Mouse (Mus musculus): ENCODE results near the gene Rnf24.
"Not testable (repeated sequence)": the region's sequence is repeated elsewhere in the genome, so short reads cannot be mapped to it uniquely, and the experiment has no call there.

The Rnf24 gene

DNA sequence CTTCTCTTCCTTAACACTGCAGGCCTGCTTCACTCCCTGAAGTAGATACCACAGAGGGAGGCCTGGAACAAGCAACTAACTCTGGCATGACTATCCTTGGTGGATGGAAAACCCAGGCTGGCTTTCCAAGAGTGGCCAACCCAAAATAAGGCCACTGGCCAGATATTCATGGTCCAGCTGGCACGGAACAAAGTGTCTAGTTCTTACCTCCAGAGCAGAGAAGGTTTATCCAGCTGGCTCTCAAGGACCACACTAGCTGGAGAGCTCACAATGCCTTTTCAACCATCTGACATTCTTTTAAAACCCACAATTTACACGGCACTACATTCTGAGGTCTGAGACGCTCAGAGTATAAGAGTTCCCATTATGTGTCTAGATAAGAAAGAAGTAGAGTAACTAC, 8.2 kb downstream of the Rnf24 start:
- DNase-seq (ENCODE audit: low read depth, low spot score), result no peak

DNA sequence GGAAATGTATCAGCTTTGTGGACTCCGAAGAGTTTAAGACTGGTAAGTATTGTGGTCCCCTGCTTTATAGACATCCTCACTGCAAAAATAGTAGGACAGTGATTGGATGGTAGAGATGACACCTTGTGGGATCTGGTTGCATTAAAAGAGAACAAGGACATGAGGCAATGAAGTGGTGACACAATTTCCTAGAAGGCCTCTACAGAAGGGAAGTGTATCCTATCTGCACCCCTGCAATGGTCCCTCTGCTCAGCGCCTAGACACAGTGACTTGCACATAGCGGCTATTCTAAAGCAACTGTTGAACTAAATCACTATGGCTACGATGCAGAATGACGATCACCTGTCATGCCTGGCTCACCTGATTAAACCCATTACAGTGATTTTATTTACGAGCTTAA, 15.1 kb downstream of the Rnf24 start:
- no peak for DNase-seq (ENCODE audit: low read depth, low spot score)

DNA sequence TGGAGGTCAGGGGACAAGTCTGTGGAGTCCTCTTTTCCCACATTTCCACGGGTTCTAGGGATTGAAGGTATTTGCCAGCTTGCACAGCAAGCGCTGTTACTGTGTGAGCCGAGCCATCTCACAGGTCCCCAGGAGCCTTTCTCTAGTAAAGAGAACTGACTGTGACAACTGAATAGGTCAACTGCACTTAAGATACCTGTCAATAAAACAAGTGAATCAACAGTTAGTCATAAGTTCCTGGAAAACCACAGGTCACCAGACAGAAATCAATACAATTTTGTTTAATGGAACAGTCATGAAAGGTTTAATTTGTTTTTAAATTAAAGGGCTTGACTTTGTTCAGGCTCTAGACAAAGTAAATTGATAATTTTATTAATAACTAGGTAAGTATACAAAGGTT, 22.1 kb downstream of the Rnf24 start:
- no peak for DNase-seq (ENCODE audit: low read depth, low spot score)

- no peak for DNase-seq (ENCODE audit: low read depth, low spot score)
Measured at GRCm38 (mm10) chr2:131328981-131329380, 23.7 kb downstream of the Rnf24 start.

GRCm38 (mm10) chr2:131326044-131326443, 26.6 kb downstream of the Rnf24 start:
- no peak for DNase-seq (ENCODE audit: low read depth, low spot score)

DNA sequence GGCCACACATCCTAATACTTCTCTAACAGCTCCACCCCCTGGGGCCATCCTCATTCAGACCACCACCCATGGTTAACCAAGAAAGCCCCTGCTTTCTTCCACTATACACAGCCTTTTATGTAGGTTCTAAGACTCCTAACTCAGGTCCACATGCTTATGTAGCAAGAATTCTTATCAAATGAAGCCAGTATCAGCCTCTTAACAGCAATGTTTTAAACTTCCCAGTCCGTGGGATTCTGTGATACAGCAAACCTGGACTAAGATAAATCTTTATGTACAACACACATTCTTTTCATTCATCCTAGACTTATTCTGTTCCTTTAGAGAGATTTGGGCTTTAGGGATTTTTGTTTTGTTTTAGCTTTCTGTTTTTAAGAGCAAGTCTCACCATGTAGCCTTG, 29.0 kb downstream of the Rnf24 start:
- DNase-seq (ENCODE audit: low read depth, low spot score), result no peak

GRCm38 (mm10) chr2:131321192-131321591, 31.5 kb downstream of the Rnf24 start:
- not testable (repeated sequence) for DNase-seq (ENCODE audit: low read depth, low spot score)

DNA sequence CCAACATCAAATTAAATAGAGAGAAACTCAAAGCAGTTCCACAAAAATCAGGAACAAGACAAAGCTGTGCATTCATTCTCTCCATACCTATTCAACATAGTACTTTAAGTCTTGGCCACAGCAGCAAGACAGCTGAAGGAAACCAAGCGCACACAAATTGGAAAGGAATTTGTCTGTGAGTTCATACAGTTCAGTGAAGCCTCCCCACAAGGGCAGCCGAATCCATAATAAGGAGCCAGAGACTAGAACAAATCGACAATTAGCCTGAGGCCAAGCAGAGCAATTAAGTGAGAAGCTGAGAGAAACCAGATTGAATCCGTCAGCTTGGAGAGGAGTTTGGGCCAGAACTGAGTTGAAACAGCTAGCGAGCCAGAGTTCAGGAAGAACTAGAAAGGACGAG, 33.3 kb downstream of the Rnf24 start:
- no peak for DNase-seq (ENCODE audit: low read depth, low spot score)

DNA sequence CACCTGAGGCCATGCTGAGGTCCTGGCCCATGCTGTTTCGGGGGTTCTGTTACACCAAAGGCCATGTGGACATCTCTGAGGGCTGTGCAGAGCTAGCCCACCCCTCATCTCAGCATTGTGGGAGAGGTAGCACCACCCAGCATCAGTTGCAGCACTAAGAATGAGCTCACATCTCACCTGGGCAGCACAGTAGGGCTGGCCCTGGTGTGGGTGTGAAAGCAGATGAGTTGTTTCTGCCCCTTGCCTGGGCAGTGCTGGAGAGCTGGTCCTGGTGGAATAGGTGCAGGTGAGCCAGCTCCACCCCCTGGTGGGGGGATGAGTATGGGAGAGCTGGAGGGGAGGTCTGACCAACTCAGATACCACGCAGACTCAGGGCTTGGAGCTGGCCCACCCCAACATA, 36.5 kb downstream of the Rnf24 start:
- DNase-seq (ENCODE audit: low read depth, low spot score), result no peak

- no peak for DNase-seq (ENCODE audit: low read depth, low spot score)
Measured at GRCm38 (mm10) chr2:131309296-131309695, 43.4 kb downstream of the Rnf24 start.

DNA sequence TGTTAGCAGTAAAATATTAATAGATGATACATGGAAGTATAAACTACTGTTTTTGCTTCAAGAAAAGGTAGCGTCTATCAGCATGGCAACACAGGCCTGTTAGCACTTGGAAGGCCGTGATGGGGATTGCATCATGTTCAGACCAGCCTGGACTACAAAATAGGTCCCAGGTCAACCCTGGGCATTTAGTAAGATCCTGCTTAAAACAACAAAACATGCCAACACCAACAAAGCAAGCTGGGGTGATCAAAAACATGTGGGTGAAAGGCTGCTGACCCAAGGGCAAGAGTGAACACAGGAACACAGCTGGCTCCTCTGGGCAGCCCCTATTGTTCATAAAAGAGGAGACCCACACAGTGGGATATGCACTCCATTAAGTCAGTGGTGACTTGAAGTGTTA, 44.9 kb downstream of the Rnf24 start:
- DNase-seq (ENCODE audit: low read depth, low spot score), result no peak

DNA sequence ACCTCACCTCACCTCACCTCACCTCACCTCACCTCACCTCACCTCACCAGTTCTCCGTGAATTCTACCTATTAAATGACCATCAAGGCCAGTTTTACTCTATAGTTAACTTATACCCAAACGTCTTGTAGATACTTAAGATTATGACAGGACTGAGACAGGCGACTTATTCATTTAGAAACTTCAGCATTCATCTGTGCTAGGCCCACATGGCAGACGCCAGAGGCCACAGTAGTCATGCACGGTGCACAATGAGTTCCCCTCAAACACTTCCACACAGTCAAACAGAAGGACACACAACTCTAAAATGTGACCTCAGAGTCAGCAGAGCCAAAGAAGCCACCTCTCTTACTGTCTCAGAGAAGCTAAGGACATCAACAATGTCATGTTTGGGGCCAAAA, 45.3 kb downstream of the Rnf24 start:
- DNase-seq (ENCODE audit: low read depth, low spot score), result no peak

- not testable (repeated sequence) for DNase-seq (ENCODE audit: low read depth, low spot score)
Measured at GRCm38 (mm10) chr2:131305226-131305625, 47.5 kb downstream of the Rnf24 start.

GRCm38 (mm10) chr2:131304497-131304896, 48.2 kb downstream of the Rnf24 start:
- DNase-seq (ENCODE audit: low read depth, low spot score), result no peak

GRCm38 (mm10) chr2:131301635-131302034, 51.1 kb downstream of the Rnf24 start:
- no peak for DNase-seq (ENCODE audit: low read depth, low spot score)

GRCm38 (mm10) chr2:131300485-131300884, 52.2 kb downstream of the Rnf24 start:
- no peak for DNase-seq (ENCODE audit: low read depth, low spot score)

DNA sequence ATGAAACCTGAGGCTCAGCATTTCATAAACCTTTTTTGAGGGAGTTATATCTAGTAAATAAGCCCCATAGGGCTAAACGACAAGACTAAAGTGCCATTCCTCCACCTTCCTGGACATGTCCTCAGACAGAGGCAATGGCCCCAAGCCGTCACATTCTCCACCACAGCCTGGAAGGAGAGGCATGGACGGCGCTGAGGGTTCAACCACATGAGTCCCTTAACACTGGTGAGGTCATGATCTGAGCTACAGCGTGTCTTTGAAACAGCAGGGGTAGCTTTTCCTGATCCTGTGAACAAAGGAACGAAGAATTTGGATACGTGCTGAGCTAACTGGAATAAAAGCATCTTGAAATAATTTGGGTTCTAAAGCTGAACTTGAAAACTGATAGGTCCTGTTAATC, 54.0 kb downstream of the Rnf24 start:
- DNase-seq (ENCODE audit: low read depth, low spot score), result not testable (repeated sequence)

DNA sequence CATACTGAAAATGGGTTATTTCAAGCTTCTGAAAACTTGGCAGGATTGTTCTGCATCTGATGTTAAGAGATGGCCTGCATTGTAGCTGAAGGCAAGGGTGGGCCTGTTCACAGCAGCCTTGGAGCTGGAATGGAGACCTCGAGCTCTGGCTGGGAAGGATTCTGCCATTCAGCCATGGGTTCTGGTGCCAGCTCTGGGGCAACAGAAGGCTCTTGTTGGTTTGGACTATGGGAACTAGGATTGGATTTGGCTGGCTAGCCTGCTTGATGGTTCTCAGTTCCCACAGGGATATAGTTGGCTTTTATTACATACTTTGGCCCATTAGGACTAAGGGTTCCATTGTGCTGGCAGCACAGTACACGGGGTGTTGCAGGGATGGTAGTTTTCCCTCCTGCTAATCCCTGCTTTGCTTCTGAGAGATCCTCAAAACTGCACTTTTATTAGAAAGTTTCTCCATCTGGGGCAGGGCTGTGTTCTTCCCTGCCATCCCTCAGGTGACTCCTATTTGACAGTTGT, 55.9 kb downstream of the Rnf24 start:
- no peak for DNase-seq (ENCODE audit: low read depth, low spot score)

GRCm38 (mm10) chr2:131290669-131291068, 62.0 kb downstream of the Rnf24 start:
- DNase-seq (ENCODE audit: low read depth, low spot score), result no peak

GRCm38 (mm10) chr2:131286276-131286675, 66.4 kb downstream of the Rnf24 start:
- no peak for DNase-seq (ENCODE audit: low read depth, low spot score)

- DNase-seq (ENCODE audit: low read depth, low spot score), result no peak
Measured at GRCm38 (mm10) chr2:131281596-131281995, 71.1 kb downstream of the Rnf24 start.

- no peak for DNase-seq (ENCODE audit: low read depth, low spot score)
Measured at GRCm38 (mm10) chr2:131276722-131277121, 76.0 kb downstream of the Rnf24 start.

GRCm38 (mm10) chr2:131275493-131275892, 77.2 kb downstream of the Rnf24 start:
- DNase-seq (ENCODE audit: low read depth, low spot score), result no peak

GRCm38 (mm10) chr2:131265056-131265455, 87.6 kb downstream of the Rnf24 start:
- no peak for DNase-seq (ENCODE audit: low read depth, low spot score)

Data from retina, postnatal 7 days (tissue).